Mouse (Mus musculus) thymus, adult 2 months (tissue): ENCODE measurements around the gene Ubox5.

Source experiments
- CTCF ChIP-seq: fragments of 200-500 bp; IDR thresholded peaks from 2 replicates; pipeline ENCODE4 v1.5.1; 2012; ENCODE audit warnings: mild to moderate bottlenecking, control low read depth, low read length, moderate library complexity, borderline replicate concordance; ENCODE audit not compliant: control insufficient read depth, poor library complexity, insufficient read depth; ENCODE audit errors: extremely low read depth
- POLR2A ChIP-seq: fragments of 200-500 bp; IDR thresholded peaks from 2 replicates; pipeline ENCODE4 v1.6.1; 2012; ENCODE audit warnings: mild to moderate bottlenecking, low read length, control low read depth, moderate library complexity; ENCODE audit not compliant: control insufficient read depth, poor library complexity, insufficient read depth; ENCODE audit errors: extremely low read depth

GRCm38 (mm10) chr2:130563212-130564055, 66.4 kb downstream of the Ubox5 start, which contains the start of gene Mrps26:
- TF ChIP-seq CTCF (peak; percentile 64; the same call in 1 of the 2 replicates), POLR2A (peak; percentile 62)
